Mouse (Mus musculus) limb, embryonic 12.5 days (tissue): Measurements from ENCODE around the gene Efcab10. TPM values are rescaled to one million over a fixed set of nuclear protein-coding genes. Genes with fewer than 3 reads are reported as not detected.

Source experiments
- ATAC-seq: fragments of 200-750 bp; cut with Nextera tagmentation; 2 replicates; pipeline ENCODE4 v1.8.0; 2017; ENCODE audit warnings: low read depth, moderate TSS enrichment; ENCODE audit not compliant: insufficient number of reproducible peaks, insufficient read depth, low FRiP score, low TSS enrichment
- H3K27ac ChIP-seq: fragments of 300-500 bp; sonication (generic); 2 replicates; pipeline ENCODE4 v1.5.1; 2016; ENCODE audit warnings: mild to moderate bottlenecking, moderate library complexity
- H3K27me3 ChIP-seq: fragments of 300-500 bp; sonication (generic); 2 replicates; pipeline ENCODE4 v1.6.1; 2016; ENCODE audit warnings: mild to moderate bottlenecking, moderate library complexity
- H3K36me3 ChIP-seq: fragments of 300-500 bp; sonication (generic); 2 replicates; pipeline ENCODE4 v1.6.1; 2016; ENCODE audit warnings: mild to moderate bottlenecking, moderate library complexity
- H3K4me1 ChIP-seq: fragments of 300-500 bp; sonication (generic); replicated peaks from 2 replicates; pipeline ENCODE4 v1.6.1; 2016
- H3K4me2 ChIP-seq: fragments of 300-500 bp; sonication (generic); 2 replicates; pipeline ENCODE4 v1.6.1; 2016; ENCODE audit warnings: mild to moderate bottlenecking, moderate library complexity
- H3K4me3 ChIP-seq: fragments of 300-500 bp; sonication (generic); replicated peaks from 2 replicates; pipeline ENCODE4 v1.5.1; 2016; ENCODE audit warnings: mild to moderate bottlenecking
- H3K9ac ChIP-seq: fragments of 300-500 bp; sonication (generic); replicated peaks from 2 replicates; pipeline ENCODE4 v1.6.1; 2016; ENCODE audit warnings: mild to moderate bottlenecking, moderate library complexity
- H3K9me3 ChIP-seq: fragments of 300-500 bp; sonication (generic); 2 replicates; pipeline ENCODE4 v1.6.1; 2016; ENCODE audit warnings: mild to moderate bottlenecking, moderate library complexity
- WGBS: fragments of 180-500 bp; shearing (Covaris S2); methylation state at CpG from one replicate; pipeline ENCODE4 v1.1.7; 2016; 5-methylcytosine and 5-hydroxymethylcytosine counted together
- polyA plus RNA-seq: library from polyadenylated mRNA; unstranded; fragments of >200 nt; fragmentation: Nextera tagmentation; extraction: Ambion mirVana; gene quantifications from 2 replicates; pipeline ENCODE4 v1.2.1, GENCODE M21; 2016

Efcab10 gene
- polyA plus RNA-seq = 0.45 and 0.55 TPM in 2 replicates

DNA sequence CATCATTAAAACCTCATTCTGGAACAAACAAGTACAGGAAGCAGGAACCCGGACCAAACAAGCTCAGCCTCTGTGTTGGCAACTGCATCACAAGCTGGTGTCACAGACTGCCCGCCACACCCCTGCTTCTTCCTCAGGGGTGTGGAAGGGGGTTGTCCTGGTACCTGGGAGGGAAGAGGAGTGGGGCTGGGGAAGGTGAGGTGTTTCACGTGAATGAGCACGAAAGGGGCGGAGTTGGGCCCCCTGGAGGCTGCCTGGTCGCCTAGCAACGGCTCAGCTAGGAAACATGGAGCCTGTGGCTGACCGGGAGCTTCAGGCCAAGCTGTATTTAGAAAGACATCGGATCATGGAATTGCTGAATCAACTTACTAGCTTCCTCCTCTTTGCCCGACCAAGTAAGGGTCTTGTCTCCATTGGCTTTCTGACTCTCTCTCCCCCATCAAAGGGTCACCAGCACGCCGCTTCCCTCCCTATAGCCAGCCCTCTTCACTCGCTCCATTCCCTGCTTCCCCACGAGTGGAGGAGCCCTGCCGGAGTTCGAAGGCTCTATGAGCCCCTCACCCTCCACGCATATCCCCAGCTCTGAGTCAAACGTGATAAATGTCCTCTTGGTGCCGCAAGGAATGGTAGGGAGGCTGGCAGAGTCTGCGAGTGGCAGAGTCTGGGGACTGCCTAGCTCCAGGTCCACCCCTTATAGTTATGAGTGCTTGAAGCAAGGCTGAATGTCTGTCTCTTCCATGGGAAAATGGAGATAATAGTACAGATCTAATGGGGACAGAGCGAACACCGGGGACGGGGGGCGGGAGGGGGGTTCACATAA is at the start of gene Efcab10:
Efcab10 (plus strand) TSS at position 51 of the 820 bp plus-strand sequence.
- Histone ChIP-seq H3K27ac (no peak within 1 kb of the TSS), H3K36me3 (no peaks in the 10 kb centered on the region), H3K4me3 (peak within 1 kb of the TSS; percentile 37), H3K9me3 (no peaks in the 10 kb centered on the region), H3K9ac (peak within 1 kb of the TSS; percentile 48), H3K27me3 (no peaks in the 10 kb centered on the region), H3K4me2 (peak within 1 kb of the TSS; percentile 68), H3K4me1 (0 out of 2 replicates have a peak, but pooled peaks cover 8% of the 10 kb centered on the region)
- 12% methylated on average over 24 of the region's 24 CpGs for WGBS
- peak; percentile 47; the same call in 1 of the 2 replicates for ATAC-seq

DNA sequence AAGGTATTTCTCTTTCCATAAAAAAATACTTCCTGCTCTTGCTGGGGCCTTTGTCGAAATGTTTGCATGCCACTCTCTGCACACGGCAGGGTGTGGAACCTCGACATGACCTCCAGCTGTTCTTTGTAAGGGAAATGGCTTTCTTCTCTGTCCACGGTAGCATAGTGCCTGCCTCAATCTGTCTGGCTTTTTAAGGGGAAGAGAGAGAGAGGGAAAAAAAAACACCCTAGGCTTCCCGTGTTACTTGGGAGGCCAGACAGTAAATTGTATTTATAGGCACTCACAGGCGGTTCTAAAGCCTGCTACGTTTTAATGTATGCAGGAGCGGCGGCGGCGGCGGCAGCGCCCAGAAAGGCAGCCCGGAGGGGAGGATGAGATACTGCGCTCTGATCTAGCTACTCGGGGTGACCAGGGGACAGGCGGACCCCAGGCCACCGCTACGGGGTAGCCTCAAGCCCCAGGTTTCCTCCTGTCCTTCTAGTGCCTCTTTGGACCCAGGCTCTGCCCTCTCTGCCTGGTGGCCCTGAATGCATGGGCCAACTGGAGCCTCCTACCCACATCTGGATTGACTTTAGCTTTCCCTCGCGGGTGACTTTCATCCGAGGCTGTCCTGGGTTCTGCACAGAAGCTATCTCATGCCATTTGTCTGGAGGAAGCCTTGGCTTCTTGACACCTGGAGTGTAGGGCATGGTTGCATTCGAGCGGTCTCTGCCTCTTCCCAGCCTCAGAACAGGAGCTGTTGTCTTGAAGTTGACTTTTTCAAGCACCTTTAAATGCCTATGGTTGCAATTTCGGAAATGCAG is 49.5 kb upstream of the Efcab10 start:
- H3K4me3 ChIP-seq = peak overlapping the region; percentile 20
- H3K9me3 ChIP-seq = no peaks in the 10 kb centered on the region
- ATAC-seq = peak; percentile 37; the same call in 1 of the 2 replicates
- H3K27ac ChIP-seq = peak overlapping the region; percentile 81
- 2% methylated on average over 25 of the region's 25 CpGs for WGBS
- H3K27me3 ChIP-seq = peaks cover 8% of the 10 kb centered on the region
- no peak overlapping the region; the same call in 1 of the 2 replicates for H3K9ac ChIP-seq
- peaks cover 34% of the 10 kb centered on the region for H3K4me1 ChIP-seq
- H3K4me2 ChIP-seq = peak overlapping the region; percentile 58
- H3K36me3 ChIP-seq = peaks cover 6% of the 10 kb centered on the region; the same call in 1 of the 2 replicates

DNA sequence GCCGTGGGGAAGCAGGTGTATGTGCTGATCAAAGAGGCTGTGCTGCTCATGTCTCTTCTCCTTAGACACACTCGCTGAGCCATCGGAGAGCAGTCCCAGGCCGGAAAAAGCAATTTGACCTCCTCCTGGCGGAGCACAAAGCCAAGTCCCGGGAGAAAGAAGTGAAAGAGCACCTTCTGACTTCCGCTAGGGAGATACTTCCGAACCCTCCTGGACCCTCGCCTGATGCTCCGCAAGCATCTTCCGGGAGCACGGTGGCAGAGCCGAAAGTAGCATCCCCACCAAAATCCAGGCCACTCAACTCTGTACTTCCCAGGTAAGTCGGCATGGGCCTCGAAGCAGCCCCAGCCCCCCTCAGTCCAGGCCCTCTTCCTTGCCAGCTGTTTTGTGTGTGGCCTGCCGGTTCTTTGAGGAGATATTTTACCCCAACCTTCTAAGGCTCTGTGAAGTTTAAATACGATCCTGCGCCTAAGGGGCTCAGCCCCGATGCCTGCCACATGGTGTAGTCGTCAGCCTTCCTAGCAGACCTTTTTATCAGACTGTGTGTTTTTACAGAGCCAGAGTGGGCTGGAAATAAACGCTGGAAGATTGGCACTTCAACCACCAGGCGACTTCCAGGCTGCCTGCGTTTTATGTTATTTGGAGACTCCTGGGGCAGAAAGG is 48.8 kb upstream of the Efcab10 start:
- H3K27me3 ChIP-seq = peaks cover 8% of the 10 kb centered on the region
- peak overlapping the region; percentile 20 for H3K4me3 ChIP-seq
- H3K27ac ChIP-seq = peak overlapping the region; percentile 81
- peaks cover 12% of the 10 kb centered on the region; the same call in 1 of the 2 replicates for H3K36me3 ChIP-seq
- ATAC-seq = peak; percentile 49; the same call in 1 of the 2 replicates
- H3K9ac ChIP-seq = no peak overlapping the region; the same call in 1 of the 2 replicates
- H3K9me3 ChIP-seq = no peaks in the 10 kb centered on the region
- peak overlapping the region; percentile 58 for H3K4me2 ChIP-seq
- H3K4me1 ChIP-seq = peaks cover 34% of the 10 kb centered on the region
- 15% methylated on average over 23 of the region's 23 CpGs for WGBS

DNA sequence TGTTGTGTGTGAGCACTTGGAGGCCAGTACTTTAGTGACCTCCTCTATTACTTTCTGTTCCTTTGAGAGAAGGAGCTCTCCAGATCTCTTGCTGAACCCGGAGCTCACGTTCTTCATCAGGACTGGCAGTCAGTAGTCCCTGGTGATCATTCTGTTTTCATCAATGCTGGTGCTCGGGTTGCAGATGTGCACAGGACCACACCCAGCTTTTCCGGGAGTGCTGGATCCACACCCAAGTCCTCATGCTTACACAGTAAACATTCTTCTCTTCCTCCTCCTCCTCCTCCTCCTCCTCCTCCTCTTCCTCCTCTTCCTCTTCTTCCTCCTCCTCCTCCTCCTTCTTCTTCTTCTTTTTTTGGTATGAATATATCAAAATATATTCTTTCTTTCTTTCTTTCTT is 42.0 kb upstream of the Efcab10 start:
- H3K4me1 ChIP-seq = no peaks in the 10 kb centered on the region
- WGBS = 68% methylated on average over 4 of the region's 4 CpGs
- H3K4me3 ChIP-seq = no peak overlapping the region
- no peak overlapping the region for H3K27ac ChIP-seq
- peaks cover 14% of the 10 kb centered on the region; the same call in 1 of the 2 replicates for H3K36me3 ChIP-seq
- no peaks in the 10 kb centered on the region for H3K9me3 ChIP-seq
- H3K4me2 ChIP-seq = no peak overlapping the region
- H3K9ac ChIP-seq = no peak overlapping the region
- H3K27me3 ChIP-seq = no peaks in the 10 kb centered on the region
- ATAC-seq = no peak

DNA sequence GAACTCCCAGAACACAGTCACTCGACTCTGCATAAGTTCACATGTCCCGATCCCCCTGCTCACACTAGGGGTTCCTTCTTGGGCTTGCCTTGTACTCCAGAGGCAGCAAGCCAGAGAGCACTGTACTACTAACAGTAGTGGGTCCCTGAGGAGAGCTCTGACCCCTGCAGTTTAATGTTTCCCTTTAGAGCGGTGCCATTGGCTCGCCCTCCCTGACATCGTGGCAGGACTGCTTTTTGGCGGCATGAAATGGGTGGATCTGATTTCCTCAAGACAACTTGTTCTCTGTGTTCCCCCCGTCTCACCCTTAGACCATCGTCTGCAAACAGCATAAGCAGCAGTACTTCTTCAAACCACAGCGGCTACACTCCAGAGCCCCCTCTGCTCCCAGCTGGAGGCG is 36.3 kb upstream of the Efcab10 start:
- H3K9me3 ChIP-seq = no peaks in the 10 kb centered on the region
- ATAC-seq = no peak
- WGBS = 79% methylated on average over 10 of the region's 10 CpGs

DNA sequence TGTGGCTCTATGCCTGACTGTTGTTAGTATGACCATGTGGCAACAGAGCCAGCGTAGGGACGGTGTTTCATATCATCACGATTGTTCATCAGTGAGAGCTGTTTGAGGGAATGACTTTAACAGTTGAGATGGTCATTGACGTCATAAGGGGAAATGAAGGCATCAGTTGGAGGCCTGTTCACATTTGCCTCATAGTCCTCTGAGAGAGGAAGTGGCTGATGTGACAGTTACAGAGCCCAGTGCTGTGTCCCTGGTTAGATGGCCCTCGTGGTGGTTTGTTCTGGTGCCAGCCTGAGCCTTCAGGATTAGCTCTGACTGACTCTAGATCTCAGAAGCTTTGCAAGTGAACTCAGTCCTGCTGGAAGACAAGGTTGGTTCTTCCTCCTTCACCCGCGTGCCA is 35.4 kb upstream of the Efcab10 start:
- H3K4me2 ChIP-seq = no peak overlapping the region
- no peaks in the 10 kb centered on the region for H3K4me1 ChIP-seq
- ATAC-seq = no peak
- no peak overlapping the region for H3K27ac ChIP-seq
- no peak overlapping the region for H3K9ac ChIP-seq
- H3K36me3 ChIP-seq = peaks cover 18% of the 10 kb centered on the region
- no peak overlapping the region for H3K4me3 ChIP-seq
- no peaks in the 10 kb centered on the region for H3K27me3 ChIP-seq
- WGBS = 92% methylated on average over 7 of the region's 7 CpGs
- H3K9me3 ChIP-seq = no peaks in the 10 kb centered on the region

More for the DNA sequence above, 36.3 kb upstream of the Efcab10 start:
- H3K27ac ChIP-seq = no peak overlapping the region
- H3K4me1 ChIP-seq = no peaks in the 10 kb centered on the region
- peaks cover 13% of the 10 kb centered on the region for H3K36me3 ChIP-seq
- H3K9ac ChIP-seq = no peak overlapping the region
- H3K27me3 ChIP-seq = no peaks in the 10 kb centered on the region
- H3K4me2 ChIP-seq = no peak overlapping the region
- H3K4me3 ChIP-seq = no peak overlapping the region

DNA sequence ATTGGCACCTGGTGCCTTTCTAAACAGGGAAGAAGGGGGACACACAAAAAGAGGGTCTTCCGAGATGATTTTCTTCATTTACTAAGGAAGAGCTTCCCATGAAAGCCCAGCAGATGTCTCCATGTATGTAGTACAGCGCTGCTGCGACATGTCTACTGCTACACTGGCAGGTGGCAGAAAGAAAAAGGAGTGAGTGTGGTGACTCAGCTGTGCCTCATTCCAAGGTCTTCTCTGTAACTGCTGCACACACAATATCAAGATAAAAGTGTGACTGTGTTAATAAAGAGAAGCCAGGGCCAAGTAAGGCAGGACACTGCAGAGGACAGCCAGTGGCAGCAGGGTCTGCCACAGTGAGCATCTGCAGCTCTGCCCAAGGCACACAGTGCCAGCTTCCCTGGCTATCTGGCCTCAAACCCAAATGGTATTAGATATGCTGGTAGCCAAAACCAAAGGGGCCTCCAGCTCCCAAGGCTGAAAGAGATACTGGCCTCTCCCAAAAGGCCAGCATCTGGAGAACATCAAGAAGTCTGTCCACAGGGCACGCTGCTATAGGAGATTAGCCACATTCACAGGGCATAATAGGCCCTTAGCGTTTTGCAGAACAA is 34.7 kb upstream of the Efcab10 start:
- no peak overlapping the region for H3K9ac ChIP-seq
- H3K27me3 ChIP-seq = no peaks in the 10 kb centered on the region
- WGBS = 82% methylated on average over 5 of the region's 5 CpGs
- no peaks in the 10 kb centered on the region for H3K9me3 ChIP-seq
- no peaks in the 10 kb centered on the region for H3K4me1 ChIP-seq
- H3K4me3 ChIP-seq = no peak overlapping the region
- peaks cover 18% of the 10 kb centered on the region for H3K36me3 ChIP-seq
- ATAC-seq = no peak
- H3K4me2 ChIP-seq = no peak overlapping the region
- H3K27ac ChIP-seq = no peak overlapping the region

DNA sequence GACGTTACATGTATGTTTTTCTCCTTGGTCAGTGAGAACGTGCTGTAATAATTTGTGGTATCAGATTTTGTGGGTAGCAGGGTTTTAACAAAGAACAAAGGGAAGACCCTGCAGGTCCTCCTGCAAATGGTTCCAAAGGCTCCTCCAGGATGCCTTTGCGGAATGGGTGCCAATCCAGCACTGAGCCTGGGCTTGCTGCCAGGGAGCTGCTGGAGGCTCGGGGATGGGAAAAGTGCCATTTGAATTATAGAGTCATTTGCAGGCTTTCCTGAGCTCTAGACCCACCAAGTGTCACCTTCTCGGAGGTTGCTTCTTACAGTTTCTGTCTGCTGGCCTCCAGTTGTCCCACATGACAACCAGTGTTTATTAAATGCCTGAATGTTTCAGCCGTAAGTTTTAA is 33.9 kb upstream of the Efcab10 start:
- 84% methylated on average over 6 of the region's 6 CpGs for WGBS

DNA sequence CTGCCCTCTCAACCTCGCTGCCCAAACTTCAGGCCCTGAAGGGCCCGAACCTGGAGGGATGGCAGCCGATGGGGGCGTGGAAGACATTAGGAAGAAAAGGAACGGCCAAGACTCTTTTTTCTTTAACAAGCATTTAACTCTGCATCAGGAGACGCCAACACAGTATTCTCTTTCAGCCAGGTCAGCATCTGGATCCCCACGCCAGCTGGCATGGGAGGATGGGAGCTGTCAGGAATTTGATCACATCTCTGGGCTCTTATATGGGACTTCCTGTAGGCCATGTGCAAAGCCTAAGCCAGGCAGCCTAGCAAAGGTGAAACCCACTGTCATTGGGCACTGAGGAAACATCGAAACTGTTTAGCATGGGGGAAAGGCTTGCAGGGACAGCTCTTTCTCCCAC is 30.1 kb upstream of the Efcab10 start:
- H3K9me3 ChIP-seq = no peaks in the 10 kb centered on the region
- H3K27me3 ChIP-seq = no peaks in the 10 kb centered on the region
- ATAC-seq = no peak
- 80% methylated on average over 8 of the region's 8 CpGs for WGBS
- H3K36me3 ChIP-seq = peaks cover 24% of the 10 kb centered on the region
- H3K9ac ChIP-seq = no peak overlapping the region
- no peak overlapping the region for H3K4me3 ChIP-seq
- no peak overlapping the region for H3K27ac ChIP-seq
- no peak overlapping the region for H3K4me2 ChIP-seq
- no peaks in the 10 kb centered on the region for H3K4me1 ChIP-seq

More for the DNA sequence above, 33.9 kb upstream of the Efcab10 start:
- Histone ChIP-seq H3K36me3 (peaks cover 18% of the 10 kb centered on the region), H3K9ac (no peak overlapping the region), H3K4me2 (no peak overlapping the region), H3K4me3 (no peak overlapping the region), H3K27ac (no peak overlapping the region), H3K9me3 (no peaks in the 10 kb centered on the region), H3K4me1 (no peaks in the 10 kb centered on the region), H3K27me3 (no peaks in the 10 kb centered on the region)
- ATAC-seq = no peak

DNA sequence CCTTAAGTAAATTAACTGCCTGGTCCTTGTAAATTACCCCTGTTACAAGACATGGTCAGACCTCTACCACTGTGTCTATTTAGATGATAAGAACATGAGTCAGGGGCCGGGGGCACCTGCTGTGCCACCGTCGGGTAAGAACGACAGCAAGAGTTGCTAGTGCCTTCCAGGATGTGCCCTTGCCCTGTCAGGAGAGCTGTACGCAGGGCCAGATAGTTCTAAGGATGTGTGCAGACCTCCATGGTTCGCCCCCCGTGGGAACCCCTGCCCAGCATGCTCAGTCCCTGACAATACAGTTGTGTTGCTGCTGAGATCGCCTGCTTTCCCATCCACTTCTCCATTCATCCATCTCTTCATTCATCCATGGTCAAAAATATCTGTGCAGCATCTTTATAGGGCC is 29.5 kb upstream of the Efcab10 start:
- 85% methylated on average over 8 of the region's 8 CpGs for WGBS
- ATAC-seq = no peak
- peaks cover 24% of the 10 kb centered on the region for H3K36me3 ChIP-seq

More for the DNA sequence above, 29.5 kb upstream of the Efcab10 start:
- Histone ChIP-seq H3K4me3 (no peak overlapping the region), H3K4me2 (no peak overlapping the region), H3K9ac (no peak overlapping the region), H3K27me3 (no peaks in the 10 kb centered on the region), H3K9me3 (no peaks in the 10 kb centered on the region), H3K4me1 (no peaks in the 10 kb centered on the region), H3K27ac (no peak overlapping the region)
